Mouse (Mus musculus) cerebellum, adult (tissue): ENCODE results near the gene Gm12355.
"Not testable (repeated sequence)": the region's sequence is repeated elsewhere in the genome, so short reads cannot be mapped to it uniquely, and the experiment has no call there.

ENCODE experiments used
- ATAC-seq: cut with Nextera tagmentation; 2 replicates; pipeline ENCODE4 v1.9.2; 2017; ENCODE audit warnings: mild to moderate bottlenecking, moderate library complexity, mixed read lengths; ENCODE audit not compliant: insufficient number of reproducible peaks, low FRiP score, low TSS enrichment

The Gm12355 gene

DNA sequence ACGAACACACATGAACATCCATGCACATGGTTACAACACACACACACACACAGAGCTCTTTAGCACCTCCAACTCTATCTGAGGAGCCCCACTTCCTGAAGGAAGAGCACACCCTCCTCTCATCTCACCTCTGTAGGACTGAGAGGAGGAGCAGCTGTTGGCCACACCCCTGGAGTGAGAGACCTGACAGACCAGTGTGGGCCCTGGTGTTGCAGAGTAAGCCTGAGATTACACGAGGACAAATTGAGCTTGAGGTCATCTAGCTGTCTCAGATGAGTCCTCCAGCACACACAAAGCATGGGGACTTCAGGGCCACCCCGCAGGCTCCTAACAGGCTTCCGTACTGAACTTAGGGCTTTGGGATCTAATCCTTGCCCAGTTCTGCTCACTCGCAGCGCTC, 20.6 kb downstream of the Gm12355 start:
- not testable (repeated sequence) for ATAC-seq

DNA sequence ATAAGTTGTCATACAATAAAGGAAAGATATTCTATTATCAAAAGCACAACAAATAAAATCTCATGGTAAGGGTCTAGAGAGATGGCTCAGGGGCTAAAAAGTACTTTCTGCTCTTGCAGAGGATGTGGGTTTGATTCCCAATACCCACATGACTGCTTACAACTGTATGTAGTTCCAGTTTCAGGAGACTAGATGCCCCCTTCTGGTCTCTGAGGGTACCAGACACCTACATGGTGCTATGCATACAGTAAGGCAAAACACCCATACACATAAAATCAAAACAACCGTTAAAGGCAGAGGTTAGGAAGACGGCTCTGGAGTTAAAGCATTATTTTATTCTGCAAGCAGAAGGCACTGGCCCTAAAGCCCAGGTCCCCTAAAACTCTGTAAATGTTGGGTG, 21.5 kb downstream of the Gm12355 start:
- no peak for ATAC-seq

DNA sequence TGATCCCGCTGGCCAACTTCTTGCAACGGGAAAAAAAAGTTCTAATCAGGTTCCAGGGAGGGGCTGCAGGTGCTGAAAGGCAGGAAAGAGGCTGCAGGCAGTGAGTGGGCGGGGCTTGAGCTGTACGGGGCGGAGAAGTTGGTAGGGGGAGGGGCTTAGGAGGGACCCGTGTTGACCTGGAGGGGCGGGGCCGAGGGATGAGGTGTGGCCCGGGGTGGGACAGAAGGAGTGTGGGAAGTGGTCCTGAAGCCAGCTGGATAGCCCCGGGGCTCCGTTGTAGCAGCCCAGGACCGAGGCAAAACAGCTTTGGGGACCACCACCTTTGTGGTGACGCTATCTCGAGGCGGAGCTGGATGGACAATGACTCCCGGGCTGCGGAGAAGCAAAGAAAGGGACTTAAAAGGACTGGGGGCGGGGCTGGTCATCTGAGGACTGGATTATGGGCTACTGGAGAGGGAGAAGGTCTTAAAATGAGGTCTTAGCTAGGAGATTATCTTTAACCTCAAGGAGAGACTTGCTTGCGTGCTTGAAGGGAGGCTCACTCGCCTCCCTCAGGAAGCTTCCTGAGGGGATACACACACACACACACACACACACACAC, 23.3 kb downstream of the Gm12355 start:
- no peak for ATAC-seq

DNA sequence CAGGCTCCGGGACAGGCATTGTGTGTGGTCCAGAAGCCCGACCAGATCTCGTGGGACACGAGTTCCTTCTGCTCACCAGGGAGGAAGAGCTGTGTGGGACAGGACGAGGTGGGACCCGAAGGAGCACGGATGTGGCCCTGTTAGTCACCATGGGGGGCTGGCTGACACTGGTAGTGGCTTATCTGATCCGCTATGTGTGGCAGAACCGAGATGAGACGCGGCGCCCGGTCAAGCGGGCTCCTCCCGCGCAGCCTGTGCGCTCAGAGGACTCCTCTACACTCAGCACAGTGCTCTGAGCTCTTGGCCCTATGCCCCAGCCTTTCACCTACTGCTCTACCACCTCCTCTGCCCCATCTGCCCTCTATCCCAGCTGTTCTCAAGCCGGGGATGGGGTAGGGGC, 26.2 kb downstream of the Gm12355 start:
- peak; percentile 15; the same call in 1 of the 2 replicates for ATAC-seq

DNA sequence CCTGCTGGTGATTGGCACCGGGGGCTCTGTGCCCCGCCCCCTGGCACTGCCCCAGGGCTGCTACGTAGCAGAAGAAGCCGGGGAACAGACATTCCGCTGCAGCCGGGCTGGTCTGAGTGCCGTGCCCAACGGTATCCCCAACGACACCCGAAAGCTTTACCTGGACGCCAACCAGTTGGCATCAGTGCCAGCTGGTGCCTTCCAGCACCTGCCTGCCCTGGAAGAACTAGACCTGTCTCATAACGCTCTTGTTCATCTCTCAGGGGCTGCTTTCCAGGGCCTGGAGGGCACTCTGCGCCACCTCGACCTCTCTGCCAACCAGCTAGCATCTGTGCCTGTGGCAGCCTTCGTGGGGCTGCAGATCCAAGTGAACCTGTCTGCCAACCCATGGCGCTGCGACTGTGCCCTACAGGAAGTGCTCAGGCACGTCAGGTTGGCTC, 26.6 kb downstream of the Gm12355 start:
- ATAC-seq: peak; percentile 56; the same call in 1 of the 2 replicates

DNA sequence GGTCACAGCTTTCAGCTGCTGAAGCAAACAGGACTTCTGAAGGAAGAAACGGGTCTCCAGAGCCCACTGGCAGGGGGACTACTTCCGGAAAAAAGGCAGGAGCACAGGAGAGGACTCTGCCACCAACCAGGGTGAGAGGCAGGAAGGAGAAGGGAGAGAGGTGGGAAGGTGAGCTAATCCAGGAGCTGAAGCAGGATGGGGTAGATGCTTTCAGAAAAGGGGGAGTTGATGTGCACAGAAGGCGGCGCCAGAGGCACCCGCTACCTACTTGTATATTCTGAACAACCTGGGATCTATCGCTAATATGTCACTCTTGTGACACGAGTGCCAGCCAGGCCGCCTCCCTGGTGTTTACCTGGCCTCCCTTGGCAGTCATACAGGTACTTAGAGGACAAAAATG, 27.5 kb downstream of the Gm12355 start, which contains the start of gene Lrrc3c:
Lrrc3c (plus strand) TSS at position 301 of the 400 bp plus-strand sequence.
- ATAC-seq: no peak

DNA sequence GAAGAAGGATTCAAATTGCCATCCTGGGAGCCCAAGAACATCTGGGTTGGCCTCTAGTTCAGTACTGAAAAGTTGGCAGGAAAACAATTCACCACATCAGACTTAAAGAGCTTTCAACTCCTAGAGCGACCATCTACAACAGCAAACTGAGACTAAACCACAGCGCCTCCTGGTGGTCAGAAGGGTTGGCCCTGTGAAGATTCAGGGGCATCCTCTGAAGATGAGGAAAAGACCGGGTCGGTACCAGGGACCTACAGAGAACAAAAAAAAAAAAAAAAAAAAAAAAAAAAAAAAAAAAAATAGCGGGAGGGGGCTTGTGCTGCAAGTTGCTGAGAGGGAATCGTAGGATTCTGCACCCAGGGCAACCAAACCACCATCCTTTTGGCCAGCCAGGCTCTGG, 28.1 kb downstream of the Gm12355 start:
- no peak for ATAC-seq

DNA sequence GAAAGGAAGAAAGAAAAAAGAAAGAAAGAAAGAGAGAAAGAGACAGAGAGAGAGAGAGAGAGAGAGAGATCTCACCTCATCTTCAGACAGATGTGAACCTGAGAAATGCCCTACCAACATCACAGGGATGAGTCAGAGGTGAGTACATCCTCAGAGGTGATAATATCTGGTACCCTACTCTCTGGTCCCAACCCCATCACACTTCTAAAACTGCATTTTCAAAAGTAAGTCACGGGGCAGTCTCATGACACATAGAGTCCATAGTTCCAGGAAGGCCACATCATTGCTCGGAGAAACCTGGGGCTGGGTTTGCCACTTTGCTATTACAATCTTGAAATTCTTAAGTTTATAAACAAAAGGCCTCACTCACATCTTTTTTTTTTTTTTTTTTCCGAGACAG, 29.5 kb downstream of the Gm12355 start:
- no peak for ATAC-seq

DNA sequence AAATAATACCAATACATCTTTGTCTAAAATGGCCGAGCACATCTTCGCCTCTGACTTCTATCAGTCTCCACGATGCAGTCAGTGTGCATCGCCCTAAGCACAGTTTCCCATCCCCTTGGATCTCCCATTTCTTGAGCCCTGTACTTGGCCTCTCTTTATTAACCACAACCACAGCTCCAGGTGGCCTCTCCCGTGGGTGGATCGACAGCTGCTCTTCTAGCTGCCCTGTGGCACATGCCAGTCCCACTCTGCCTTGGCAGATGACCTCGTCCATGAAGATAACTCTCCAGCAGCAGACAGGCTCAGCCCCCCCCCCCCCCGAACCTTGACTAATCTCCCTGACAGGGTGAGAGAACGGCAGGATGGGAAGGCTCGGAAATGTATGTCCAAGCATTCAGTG, 30.0 kb downstream of the Gm12355 start:
- ATAC-seq: no peak

DNA sequence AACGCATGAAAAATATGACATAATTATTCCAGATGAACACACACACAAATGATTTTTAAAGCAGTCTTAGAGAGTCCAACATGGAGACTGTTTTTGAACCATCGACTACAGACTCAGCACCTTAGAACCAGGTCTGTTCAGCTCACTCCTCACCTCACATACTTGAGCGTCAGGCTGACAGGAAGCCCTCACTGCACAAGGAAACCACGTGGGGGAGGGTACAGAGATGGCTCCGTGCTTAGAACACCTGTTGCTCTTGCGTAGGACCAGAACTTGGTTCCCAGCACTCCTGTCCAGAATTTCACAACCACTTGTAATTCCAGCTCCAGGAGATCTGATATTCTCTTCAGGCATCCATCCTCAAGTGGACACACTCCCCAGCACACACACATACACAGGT, 30.4 kb downstream of the Gm12355 start:
- no peak for ATAC-seq

DNA sequence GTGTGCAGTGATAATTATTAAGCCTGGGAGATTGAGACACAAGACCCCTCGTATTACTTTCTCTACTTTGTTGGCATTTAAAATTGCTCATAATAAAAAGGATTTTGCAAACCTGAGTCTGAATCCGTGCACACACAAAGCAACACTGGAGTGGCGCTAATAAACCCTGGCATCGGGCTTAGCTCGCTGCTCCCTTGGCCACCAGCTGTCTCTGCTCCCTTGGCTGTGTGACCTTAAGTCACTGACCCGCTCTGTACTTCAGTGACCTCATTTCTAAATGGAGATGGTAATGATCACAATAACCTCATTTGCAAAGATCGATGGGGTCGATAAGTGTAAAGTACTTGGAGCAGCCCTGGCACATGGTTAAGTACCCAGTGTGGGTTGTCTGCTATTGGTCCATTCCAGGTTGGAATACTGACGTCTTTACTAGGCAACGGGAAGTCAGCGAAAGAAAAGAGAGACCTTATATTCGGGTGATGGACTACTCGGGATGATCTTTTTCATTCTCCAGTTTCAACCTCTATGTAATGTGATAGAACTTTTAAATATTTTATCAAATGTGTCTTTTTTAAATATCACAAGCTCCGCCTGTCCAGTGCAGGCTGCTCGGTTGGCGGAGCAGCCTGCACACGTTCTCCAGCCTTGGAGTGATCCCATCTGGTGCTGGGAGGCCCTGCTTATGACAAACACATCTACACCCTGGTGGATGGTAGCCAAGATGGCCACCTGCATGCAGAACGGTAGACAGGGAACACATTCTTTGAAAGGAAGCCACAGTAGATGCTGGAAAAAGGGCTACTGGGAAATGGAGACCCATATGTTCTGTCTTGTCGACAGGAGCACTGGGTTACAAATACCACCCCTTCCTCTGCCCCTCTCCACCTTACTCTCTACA, 34.7 kb downstream of the Gm12355 start:
- no peak for ATAC-seq

DNA sequence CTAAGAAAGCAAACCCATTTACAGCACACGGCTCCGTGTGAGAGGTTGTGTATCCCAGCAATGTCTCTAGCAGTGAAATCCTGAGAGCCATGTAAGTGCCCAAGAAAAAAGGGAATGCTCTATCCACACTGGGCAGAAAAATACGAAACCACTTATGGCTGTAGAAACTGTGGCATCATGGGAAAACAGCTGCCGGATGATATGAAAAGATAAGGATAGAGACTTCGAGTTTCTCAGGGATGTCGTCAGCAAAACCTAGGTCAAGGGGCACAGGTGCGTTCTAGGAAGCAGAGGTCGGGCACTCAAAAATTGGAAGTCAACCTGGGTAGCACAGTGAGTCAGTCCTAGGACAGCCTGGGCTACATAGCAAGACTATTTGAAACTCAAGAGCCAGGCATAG, 36.2 kb downstream of the Gm12355 start:
- no peak for ATAC-seq

DNA sequence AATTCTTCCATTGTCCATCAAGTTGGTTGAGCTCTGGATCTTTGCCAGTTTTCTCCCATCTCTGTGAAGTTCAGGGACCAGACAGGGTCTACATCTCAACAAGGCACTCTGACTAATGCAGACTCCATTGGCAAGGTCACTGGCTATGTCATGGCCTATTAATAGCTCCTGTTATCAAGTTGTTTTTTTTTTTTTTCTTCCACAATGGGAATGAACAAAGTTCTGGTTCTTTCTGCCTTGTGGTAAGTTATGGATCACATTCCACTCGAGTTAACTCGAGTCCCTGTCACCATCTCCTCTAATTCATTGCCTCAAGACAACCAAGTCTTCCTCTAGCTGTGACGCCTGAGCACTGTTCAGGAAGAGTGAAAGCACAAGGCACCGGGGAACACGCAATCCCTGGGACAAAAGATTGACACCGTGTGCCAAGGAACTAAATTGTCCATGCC, 36.6 kb downstream of the Gm12355 start:
- no peak for ATAC-seq

DNA sequence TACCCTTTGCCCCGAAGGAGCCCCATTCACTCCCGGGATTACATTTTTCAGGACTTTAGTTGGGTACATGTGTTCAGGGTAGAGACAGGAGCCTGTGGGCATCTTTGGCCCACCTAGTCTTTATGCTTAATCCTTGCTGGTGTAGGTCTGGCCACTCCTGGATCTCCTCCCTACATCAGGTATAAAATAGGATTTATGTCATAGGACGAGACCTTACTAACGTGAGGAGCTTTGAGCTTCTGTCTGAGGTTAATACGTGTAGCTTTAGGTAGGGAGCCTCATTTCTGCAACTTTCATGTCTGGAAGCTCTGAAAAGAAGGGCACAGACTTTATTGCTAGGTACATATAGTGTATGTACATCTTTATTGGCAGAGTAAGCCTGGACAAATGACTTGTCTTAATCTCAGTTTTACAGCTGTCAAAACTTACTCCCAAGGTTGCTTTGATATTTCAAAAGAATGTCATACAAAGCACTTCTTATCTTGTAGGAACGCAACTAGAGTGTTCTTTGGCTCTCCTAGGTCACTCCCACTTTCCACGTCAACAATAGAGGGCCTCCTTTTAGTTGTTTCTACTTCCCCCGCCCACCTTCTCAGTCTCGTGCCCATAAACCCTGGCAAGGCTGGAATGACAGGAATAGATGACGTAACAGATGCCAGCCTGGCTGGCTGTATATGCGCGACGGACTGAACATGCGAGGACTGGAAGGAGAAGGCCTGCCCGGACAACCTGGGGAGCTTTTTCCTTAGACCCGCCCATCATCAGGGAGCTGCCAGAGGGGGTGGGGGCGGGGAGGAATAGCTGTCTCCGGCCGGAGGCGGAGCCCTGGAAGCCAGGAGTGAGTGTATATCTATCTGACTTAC, 37.5 kb downstream of the Gm12355 start:
- ATAC-seq: no peak

DNA sequence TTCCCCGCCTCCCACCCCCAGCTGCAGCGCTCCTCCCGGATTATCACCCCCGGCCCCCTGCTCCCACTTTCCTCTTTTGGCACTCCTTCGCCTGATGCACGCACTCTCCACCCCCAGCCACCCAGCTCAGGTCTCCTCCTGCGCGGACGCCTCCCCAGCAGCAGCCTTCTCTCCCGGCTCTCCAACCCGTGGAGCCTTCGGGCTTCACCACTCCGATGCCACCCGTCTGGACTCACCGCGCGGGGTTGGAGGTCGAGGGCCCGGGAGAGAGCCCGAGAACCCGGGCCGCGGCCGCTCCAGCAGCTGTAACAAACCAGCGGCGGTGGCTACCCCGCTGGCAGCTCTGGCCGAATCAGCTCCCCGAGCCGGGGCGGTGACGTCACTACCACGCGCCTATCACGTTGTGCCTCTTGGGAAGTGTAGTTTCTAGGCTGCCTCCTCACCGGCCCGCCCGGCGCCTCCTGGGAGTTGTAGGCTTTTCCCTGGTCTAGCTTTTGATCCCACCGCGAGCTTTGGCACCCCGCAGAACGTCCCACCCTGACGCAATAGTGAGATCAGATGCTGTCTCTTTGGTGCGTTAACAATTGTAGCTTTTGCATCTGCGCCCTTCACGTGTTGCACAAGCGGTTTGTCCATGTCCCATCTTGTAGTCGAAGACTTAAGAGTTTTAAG, 38.4 kb downstream of the Gm12355 start, which contains the start of gene Ormdl3:
Ormdl3 (minus strand) TSS at position 477 of the 672 bp plus-strand sequence.
- peak; percentile 87 for ATAC-seq

DNA sequence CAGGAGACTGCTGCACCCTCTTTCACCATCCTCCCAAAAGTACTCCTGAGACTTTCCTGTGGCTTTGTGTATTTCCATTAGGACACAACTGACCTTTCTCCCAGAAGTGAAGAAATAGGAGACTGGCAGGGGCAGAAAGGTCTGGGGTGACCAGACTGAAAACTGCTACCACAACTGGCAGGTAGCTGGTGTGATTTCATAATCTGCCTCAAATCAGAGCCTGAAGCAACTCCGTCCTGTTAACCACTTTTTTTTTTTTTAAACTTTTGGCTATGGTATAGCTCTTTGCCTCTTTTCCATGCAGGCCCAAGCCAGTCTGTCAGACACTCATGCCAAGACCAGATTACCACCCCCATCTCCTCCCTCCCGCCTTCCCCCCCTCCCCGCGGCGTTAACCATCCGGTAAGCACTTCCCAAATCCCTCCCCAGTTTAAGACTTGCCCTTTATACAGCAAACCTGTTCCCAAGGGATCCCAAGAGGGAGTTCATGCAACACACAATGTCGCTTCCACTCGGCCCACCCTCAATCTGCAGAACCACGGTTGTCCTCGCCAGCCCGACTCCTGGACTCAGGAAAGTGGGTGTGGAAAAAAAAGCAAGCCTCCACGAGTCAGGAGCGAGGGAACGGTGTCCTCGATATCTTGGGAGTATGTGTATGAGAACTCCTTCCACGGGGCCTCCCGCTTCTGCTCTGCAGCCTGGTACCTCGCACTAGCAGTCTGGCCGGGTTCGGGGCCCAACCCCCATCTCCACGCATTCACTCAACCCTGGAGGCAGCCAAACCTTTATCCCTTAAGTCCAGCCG, 39.2 kb downstream of the Gm12355 start:
- ATAC-seq: no peak

DNA sequence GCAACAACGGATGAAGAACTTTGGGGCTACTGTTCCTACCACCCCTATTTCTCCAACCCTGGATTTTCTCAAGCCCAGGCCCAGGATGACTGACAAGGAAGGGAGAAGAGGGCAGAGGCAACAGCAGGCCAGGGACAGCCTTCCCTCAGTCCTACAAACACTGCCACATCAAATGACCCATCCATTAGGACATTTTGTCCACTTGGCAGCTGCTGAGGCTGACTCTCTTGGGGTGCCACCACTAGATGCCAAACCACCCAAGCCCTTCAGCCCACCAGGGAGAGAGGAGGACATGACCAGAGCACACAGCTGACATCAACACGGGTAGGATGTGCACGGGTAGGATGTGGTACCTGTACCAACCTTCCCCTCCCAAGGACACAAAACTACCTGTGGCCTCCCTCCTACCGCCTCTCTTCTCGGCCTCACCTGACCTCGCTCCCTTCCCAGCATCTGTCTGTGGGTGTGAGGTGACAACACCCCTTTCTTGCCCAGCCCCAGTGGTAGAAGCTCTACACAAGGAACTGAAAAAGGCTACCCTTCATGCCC, 40.8 kb downstream of the Gm12355 start:
- no peak for ATAC-seq

DNA sequence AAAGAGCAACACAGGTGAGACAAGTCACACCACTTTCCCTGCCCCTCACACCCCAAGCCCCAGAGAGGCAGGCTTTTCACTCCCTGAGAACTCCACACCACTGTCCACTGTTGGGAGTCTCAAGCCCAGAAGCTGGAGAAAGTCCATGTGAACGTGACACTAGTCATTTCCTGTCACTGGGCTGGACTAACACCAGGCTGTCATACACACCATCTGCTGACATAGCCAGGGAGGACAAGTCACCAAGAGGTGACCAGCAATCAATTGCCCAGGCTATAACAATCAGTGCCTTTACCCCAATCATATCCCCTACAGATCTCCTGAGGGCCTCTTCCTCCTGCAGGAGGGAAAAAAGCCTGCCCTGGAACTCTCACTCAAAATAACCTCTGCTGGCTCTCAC, 41.3 kb downstream of the Gm12355 start:
- no peak for ATAC-seq

DNA sequence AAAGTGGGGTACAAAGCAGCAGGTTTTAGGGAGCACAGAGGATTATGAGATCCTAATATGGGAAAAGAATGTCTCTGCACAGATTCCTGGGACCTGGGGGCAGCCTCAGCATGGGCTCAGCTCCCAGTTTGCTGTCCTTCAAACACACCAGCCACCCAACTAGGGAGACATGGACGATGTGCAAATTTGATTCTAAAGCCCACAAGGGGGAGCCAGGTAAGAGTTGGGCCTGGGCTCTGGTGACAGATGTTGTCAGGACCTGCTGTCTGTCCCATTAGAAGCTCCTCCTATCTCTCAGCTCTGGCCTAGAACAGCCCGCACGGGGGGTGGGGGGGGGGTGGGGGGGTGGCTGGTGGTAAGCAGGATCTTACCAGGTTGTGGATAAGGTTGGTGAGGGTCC, 41.9 kb downstream of the Gm12355 start:
- ATAC-seq: no peak
